Mouse (Mus musculus) olfactory bulb, adult 2 months (tissue): Measurements from ENCODE around the gene Nelfcd.

Experiments
- CTCF ChIP-seq: fragments of 200-500 bp; IDR thresholded peaks from 2 replicates; pipeline ENCODE4 v1.5.1; 2012; ENCODE audit warnings: low read depth, mild to moderate bottlenecking, low read length, moderate library complexity; ENCODE audit not compliant: insufficient read depth
- POLR2A ChIP-seq: fragments of 200-500 bp; IDR thresholded peaks from 2 replicates; pipeline ENCODE4 v1.6.1; 2012; ENCODE audit warnings: mild to moderate bottlenecking, low read depth, low read length, moderate library complexity; ENCODE audit not compliant: insufficient read depth

DNA sequence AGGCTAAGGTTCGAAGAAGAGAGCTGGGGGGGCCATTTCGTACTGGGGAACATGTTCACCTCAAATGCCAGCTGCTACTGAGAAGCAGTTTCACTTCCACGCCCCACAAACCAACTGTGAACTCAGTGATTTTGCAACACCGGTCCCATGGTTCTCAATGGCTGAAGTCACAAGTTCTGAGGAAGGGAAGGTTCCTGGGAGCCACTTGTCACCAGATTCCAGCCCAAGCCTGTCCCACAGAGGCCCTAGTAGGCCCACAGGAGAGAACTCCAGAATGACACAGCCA, 22.0 kb downstream of the Nelfcd start:
- TF ChIP-seq CTCF (no peak), POLR2A (no peak)
